Mouse (Mus musculus) kidney, adult 2 months (tissue): ENCODE results near the gene 1500015O10Rik.

Experiments
- CTCF ChIP-seq: fragments of 200-500 bp; conservative IDR thresholded peaks from 2 replicates; pipeline ENCODE4 v1.5.1; 2011; ENCODE audit warnings: low read depth, mild to moderate bottlenecking, control low read depth, low read length, moderate library complexity, mixed read lengths; ENCODE audit not compliant: insufficient read depth, insufficient read length
- POLR2A ChIP-seq: fragments of 200-500 bp; IDR thresholded peaks from one replicate; pipeline ENCODE4 v1.6.1; 2011; ENCODE audit warnings: low read depth, low read length, control low read depth

DNA sequence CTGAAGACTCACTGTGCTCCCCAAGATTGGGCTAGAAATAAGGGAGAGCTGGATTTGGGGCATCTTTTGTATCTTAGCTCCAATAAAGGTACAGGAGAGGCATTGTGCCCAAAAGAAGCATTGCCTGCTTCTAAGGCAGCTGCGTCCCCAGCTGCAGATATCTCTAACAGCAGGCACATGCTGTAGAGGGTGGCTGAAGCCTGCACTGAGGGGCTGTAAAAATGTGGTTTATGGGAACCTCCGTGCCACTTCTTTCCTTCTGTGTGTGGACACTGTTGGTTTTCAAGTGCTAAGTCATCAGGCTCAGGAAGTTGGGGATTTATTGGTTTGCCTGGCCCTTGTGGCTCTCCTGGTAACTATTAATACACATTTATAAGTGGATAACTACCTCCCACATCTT is 11.6 kb upstream of the 1500015O10Rik start:
- TF ChIP-seq POLR2A (no peak), CTCF (no peak)
